Mouse (Mus musculus): ENCODE measurements at regions not wholly inside any gene's neighbourhood (a gene's known extent, or its start where the extent isn't known, plus 50 kb on each side); places are given as distances from the start of the nearest gene placed in this dataset.
"Not testable (repeated sequence)": the region's sequence is repeated elsewhere in the genome, so short reads cannot be mapped to it uniquely, and the experiment has no call there.

DNA sequence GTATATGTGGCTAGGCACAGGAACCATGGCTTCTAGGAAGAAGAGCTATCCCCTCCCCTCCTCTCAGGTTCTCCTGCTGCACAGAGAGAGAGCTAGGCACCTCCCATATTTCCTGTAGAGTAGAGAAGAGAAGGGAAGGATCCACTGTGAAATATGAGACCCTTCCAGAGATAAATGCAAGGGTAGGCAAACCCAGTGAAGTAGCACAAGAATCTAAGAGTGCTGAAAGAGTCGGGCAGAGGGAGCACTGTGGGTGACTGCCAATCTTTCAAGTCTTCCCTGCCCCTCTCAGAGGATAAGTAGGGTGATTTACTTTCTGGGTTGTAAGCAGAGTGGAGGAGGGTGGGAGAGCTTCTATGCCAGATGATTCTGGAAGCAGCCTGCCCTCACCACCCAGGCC lies 360.8 kb downstream of the Sox9 start:
- no peak for DNase-seq

DNA sequence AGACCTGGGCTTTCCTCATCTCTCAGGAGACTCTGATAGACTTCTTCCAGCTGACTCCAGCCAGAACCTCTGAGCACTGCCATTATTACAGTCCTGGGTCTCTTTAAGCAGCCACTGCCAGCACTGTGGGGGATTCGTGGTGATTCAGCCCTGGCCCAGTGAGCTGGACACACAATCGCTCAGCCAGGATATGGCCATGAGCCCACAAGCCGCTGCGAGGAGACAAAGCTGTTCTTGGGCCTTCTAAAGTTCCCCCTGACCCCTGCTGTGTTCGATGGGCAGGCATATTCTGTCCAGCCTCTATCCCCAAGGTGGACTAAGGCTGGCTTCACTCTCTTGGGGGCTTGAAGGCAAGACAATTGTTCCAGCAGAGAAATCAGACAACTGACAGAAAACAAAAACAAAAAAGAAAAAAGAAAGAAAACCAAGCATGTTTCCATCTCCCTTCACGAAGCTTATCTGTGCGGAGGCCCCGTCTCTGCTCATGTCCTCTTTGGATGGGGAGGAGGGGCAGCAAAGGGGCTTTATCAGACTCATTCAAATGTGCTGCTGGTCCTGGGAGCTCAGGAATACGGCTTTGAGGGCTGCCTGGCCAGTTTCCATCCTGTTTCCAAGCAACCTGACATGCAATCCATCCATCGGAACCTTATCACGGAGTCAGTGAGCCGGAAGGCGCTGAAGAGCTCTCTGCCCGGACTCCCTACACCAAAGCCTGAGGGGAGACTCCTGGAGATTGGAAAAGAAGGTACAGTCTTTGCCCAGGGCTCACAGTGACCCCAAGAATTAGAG lies 362.0 kb downstream of the Sox9 start:
- DNase-seq: no peak

DNA sequence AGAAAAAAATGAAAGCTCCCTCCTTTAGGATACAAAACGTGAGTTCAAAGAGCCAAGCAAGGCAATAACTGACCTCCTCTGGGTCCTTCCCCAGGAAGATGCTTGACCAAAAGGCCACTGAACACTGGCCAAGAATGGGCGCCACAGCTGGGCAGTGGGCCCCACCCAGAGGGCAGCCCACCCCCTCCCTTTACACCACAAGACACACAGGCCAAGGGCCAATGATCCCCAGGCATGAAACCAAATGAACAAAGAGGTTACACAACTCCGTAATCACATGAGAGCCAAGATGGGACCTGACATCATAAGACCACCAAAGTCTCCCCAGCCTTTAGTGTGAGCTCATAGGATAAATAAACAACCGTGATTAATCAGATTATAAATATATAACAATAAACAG lies 363.7 kb downstream of the Sox9 start:
- no peak for DNase-seq

DNA sequence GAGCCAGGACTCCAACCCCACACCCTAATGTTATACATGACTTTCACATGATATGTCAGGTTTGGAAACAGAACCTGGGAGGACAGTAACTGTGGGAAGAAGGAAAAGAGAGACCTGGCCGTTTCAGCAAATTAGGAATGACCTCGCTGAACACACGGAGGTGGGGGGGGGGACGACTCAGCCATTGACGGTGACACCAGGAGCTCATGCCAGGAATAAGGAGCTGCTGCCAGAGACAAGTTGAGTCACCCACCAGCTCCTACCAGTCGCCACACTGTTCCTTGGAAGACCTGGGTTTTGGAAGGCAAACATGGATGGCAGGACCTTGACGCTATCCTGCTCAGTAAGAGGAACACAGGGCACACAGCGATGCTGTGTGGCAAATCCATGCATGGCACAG lies 364.7 kb downstream of the Sox9 start:
- no peak for DNase-seq

DNA sequence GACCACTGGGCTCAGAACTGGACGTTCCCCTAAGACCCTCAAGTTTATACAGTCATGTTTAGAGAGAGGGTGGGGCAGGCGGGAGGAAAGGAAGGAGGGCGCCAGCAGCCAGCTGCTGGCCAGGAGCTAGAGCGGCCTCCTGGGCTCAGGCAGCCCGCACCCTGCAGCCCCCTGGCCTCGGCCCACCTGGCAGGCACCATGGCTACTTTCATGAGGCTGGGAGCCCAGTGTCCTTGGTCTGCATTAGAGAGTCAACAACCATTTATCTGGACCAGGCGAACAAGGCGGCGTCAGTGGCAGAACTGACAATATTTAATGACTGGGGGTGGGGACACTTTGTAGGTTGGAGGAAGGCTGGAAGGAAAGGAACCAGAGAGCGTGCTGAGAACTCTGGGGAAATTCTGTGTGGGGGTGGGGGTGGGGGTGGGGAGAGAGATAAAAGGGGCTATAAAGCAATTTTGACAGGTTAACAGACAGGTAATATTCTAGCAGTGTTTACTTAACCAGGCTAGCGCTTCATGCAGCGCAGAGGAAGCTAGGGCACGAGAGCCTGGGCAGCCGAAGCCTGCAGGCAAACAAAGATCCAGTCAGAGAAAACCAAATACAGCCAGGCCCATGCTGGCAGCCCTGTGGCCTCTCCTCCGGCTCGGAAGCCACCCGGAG lies 365.6 kb downstream of the Sox9 start:
- no peak for DNase-seq

DNA sequence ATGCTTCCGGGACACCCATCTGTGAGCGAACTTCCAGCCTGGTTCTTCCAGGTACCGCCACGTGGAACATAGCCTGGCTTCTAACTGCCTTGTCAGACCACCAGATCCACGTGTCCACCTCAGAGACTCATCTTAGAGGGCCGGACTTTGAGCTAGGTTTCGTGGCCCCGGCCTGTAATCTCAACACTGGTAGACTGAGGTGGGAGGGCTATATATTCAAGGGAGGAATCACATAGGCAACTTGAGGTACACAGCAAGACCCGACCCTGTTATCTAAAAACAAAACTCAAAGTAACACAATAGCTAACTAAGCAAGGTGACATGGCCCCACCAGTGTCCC lies 366.1 kb downstream of the Sox9 start:
- DNase-seq: no peak

DNA sequence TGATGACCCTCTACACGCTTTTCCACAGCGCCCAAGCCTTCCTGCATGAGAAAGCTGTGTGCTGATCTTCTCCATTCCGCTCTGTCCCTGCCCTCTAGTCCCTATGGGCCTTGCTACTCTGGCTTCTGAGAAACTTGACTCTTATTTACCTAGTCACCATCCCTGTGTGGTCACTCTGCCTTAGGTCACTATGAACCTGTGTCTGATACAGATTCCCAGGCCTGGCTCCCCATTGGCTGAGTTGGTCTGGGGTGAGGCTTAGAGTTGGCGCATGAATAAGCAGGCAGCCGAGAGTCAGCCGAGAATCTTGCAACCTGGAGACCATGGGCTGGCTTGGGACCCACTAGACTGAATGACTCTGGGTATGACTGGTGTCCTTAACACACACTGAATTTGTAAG lies 373.5 kb downstream of the Sox9 start:
- no peak for DNase-seq

DNA sequence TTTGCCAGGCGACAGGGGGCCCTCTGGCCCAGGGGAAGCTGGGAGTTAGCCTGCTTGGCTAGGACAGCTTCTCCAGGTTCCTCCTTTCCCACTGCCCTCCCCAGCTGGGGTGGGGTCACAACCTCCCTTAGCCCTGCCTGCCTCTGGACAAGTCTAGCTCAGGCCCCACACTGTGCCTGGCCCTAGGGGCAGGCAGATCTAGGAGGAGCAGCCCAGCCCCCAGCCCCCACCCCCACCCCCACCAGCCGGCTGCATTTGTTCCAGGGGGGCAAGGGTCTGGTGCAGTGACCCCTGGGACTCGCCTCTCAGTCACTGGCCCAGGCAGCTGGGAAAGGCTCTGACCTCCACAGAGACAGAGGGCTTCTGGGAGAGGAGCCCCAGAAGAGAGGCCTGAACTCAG lies 381.9 kb downstream of the Sox9 start:
- no peak for DNase-seq

DNA sequence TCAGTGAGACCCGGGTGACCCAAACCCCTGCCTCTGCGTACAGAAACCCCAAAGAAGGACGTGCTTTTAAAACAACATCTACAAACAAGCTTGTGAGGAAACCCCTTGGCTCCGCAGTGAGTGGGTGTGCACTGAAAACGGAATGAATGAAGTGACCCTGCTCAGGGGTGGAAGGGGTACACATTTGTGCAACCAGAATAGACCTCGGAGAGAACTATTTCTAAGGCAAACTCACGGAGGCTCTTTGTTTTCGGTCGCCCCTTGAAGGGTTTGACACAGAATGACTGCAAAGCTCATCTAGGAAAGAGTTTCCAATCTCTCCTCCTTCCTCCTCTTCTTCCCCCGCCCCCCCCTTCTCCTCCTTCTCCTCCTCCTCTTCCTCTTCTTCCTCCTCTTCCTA lies 382.5 kb downstream of the Sox9 start:
- no peak for DNase-seq

DNA sequence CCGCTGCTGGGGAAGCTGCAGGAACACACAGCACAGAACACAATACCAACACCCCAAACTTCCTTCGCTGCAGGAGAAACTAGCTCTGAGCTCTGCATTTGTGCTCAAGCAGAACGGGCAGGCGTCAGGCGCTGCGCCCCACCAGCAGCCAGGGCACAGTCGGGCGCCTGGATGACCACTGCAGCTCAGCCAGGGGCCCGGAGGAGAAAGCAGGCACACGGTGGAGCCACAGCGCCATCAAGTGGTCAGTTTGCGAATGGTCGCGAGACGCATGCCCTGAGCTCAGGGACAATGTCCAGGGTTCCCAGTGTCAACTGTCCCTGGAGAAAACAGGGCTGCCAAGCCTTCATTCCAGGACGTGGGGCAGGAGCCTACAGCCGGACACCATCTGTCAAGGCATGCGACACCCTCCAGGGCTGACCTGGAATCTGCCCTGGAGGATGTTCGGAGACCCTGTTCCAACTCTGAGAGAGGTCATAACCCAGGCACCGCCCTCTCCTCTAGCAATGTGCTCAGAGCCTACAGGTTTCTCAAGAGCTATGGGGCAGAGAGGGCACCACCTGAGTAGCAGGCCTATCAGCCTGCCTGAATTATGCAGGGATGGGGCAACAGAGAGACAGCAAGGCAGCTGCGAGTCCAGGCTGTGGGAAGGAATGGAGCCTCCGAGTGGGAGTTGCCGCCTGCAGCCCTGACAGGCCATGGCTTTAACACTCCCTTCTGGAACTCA lies 383.2 kb downstream of the Sox9 start:
- DNase-seq: peak; percentile 72 to 87

DNA sequence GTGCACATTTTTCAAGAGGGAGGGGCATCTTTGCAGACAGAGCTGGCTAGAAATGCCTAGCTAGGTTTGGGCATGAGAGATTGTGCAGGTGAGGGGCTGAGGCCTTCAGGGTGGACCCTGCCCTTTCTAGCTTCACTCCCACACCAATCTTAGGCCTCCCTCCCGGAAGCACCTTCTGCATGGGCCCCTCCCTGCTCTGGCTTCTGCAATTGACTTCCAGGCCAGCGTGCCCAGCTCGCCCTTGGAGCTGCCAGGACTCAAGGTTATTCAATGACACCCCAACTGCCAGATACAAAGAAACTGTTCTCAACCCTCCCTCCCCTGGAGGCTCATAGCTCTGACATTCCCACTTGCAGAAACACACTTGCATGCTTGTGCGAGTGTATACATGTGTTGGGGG lies 384.5 kb downstream of the Sox9 start:
- peak; percentile 26 to 51 for DNase-seq

DNA sequence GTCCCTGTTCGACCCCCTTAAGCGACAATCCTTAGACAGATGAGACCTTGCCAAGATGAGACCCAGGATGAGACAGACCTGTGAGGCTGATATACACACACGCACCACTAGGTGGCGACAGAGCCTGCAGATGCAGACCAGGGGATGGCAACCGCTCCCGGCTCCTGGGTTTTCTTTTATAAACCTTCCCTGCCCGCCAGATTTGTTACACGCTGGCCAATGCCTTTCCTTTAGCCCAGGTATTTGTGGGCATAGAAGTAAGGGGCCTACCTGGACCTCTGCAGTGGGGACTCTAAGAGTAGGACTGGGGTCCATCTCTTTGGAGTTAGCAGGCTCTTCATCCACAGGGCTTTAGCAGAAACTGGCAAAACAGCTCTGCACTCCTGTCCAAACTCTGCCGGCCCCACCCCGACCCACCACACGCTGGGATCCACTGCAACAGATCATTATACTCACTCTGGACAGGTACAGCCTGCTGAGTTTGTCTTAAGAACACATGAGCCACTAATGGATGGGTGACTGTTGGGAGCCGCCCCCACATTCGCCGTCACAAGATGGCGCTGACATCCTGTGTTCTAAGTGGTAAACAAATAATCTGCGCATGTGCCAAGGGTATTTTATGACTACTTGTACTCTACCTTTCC lies 390.6 kb downstream of the Sox9 start:
- peak; percentile 56 to 73 for DNase-seq

DNA sequence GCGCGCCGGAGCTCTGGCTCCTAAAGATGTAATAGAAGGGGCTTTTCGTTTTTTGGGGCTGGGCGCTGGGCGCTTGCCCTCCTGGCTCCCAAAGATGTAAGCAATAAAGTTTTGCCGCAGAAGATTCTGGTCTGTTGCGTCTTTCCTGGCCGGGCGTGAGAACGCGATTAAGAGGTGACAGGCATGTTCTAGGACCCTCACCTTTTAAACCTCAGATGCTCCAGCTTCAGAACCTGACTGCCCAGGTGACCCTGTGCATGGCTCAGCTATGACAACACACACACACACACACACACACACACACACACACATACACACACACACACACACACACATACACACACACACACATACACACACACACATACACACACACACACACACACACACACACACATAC lies 391.3 kb downstream of the Sox9 start:
- DNase-seq: not testable (repeated sequence)

DNA sequence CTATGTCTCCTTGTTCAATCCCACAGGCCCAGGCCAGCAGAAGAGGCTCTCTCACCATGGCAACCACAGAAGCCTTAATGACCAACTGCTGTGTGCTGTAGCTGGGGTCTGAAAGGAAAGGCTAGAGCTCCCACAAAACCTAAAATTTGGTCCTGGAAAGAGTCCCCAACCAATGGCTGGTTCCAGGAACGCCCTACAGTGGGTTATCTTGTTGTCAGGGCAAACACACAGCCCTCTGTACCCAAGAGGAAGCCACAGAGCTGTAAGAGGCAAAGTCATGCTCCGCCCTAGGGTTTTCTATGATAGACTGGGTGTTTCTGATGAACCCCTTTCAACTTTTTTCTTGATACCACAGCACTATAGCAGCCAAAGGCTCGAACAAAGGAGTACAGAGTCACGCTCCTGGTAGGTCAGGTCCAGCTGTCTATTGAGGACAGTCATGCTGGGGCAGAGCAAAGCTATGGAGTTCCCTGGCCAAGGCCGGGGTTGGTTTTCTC lies 392.0 kb downstream of the Sox9 start:
- no peak for DNase-seq

DNA sequence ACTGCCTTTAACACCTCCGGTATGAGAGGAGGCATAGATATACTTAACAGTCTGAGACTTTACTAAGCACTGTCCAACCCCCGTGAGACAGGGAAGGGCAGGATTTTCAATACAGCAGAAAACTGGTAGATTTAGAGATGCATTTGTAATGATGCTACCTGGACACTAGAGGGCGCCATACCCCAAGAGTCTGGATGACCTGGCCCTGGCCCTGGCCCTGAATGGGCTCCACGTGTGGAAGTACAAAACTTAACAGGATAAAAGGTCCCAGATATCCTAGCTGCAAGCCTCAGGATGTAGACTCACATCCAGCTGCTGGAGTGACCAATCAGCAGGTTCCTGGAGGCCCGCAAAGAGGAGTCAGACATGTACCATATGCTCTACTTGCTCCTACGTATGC lies 393.3 kb downstream of the Sox9 start:
- peak in 1 of 2 experiments; percentile 15 for DNase-seq

DNA sequence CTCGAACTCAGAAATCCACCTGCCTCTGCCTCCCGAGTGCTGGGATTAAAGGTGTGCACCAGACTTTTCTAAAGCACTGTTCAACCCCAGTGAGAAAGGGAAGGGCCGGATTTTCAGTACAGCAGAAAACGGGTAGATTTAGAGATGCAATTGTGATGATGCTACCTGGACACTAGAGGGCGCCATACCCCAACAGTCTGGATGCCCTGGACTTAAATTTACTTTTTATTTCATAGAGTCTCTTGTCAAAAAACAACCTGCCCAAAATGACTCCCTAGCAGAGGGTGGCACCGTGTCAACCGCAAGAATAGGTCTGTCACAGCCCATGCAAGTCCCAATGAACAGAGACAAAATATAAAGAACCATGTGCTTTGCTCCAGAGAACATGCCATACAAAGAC lies 394.2 kb downstream of the Sox9 start:
- peak; percentile 24 to 27 for DNase-seq

DNA sequence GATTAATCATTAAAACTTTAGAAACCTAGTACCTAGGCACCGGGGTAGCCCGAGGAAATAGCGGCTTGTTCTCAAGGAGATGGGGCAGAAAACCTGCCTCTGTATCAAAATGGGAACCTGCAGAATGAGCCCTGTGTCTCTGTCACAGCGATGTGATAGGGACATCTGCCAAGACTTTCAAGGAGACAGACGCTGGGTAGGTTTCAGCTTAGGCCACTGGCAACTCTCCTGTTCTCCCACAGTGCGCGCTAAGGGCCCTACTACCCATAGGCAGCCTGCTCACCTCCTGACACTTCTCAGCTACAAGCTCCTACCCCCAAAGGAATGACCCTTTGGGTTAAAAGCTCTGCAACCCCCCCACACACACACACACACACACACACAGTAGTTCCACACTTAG lies 396.4 kb downstream of the Sox9 start:
- no peak for DNase-seq

DNA sequence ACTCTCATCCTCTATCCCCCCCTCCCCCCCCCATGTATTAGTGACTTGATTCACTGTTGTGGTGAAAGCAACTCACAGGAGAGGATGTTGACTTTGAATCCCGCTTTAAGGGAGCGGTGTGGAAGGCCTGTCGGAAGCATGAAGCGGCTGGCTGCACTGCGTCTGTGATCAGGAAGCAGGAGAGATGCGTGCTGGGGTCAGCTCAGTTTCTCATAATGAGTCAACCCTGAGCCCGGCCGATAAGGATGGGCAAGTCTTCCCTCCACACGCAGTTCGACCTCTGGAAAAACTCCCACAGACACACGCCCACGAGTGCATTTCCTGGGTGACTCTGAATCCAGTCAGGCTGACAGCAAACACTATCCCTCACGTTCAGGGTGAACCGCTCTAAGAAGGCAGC lies 398.0 kb downstream of the Sox9 start:
- DNase-seq: no peak

DNA sequence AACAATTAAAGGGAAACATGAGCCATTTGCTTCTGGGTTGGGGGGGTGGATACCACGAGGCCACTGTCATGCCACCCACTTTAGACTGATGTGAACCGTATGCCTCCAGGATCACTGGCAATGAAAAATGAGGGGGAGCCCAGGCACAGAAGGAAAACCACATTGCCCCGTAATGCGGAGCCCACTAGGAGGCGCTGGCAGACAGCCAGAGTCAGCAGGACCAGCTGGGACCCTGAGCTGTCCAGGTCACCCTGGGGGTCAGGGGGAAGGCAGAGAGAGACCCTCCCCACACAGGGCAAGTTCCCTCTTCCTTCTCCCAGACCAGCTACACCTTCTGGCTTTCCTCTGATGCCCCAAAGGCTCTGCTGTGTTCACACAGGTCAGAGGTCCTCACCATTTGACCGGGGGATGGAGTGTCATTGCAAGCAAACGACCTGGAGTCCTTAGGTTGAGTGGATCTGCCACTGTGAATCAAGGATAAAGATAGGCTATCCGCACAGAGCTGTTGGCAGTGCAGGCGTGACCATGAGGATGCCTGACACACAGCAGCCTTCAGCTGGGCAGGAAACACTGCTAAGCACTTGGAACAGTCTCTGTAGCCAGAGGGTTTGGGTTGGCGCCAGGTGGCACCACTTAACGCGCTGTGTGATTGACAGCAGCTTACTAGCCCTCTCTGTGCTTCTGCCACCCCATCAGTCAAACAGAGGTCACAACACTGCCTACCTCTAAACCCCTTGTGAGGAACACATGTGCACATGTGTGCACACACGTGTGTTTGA lies 400.2 kb downstream of the Sox9 start:
- DNase-seq: no peak

DNA sequence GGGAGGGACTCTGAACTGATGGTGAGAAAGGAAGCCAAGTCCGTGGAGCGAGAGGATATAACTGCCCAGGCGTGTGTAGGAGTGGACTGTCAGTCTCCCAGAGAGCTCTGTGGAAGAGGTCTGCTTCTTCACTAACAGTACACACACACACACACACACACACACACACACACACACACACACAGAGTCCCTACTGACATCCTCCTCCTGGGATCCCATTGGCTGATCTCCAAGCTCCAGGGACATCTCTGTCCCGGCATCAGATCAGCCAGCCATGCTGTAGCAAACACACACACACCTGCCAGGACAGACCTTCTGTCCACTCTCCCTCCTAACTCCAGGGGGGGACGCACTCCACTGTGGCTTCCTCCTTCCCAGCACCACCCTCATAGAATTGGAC lies 401.5 kb downstream of the Sox9 start:
- DNase-seq: no peak

DNA sequence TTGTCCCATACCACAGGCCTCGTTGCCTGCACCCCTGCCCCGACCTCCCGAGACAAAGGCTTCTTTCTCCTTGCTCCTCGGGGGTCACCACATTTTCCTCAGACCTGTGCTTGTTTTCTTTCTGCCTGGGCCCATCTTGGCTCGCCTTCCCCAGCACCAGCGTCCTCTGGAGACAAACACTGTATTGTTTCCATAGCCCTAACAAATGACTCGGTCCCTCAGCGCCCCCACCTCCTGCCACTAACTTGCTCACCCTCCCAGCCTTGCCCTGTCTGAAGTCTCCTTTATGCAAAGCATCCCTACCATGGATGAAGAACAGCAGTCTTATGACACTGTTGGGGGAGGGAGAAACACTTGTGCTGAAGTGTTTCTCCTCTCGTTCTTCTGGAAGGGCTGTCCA lies 402.1 kb downstream of the Sox9 start:
- DNase-seq: no peak

DNA sequence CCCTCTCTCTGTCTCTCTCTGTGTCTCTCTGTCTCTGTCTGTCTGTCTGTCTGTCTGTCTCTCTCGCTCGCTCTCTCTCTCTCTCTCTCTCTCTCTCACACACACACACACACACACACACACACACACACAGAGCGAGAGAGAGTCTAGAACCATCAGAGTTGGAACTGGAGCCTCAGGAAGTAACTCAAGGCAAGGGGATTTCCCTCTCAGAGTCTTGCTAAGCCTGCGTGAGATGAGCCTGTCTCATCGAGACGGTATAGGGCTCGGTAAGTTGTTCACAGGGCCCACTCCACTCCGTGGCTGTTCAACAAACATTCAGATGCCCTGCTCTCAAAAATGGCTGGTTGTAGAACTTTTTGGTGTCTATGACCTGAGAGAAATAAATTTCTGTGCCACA lies 405.4 kb downstream of the Sox9 start:
- DNase-seq: no peak

All from kidney, adult 8-10 months (tissue).